Mouse (Mus musculus) thymus, adult 2 months (tissue): ENCODE measurements at regions not wholly inside any gene's neighbourhood (a gene's known extent, or its start where the extent isn't known, plus 50 kb on each side); places are given as distances from the start of the nearest gene placed in this dataset.

Source experiments
- CTCF ChIP-seq: fragments of 200-500 bp; IDR thresholded peaks from 2 replicates; pipeline ENCODE4 v1.5.1; 2012; ENCODE audit warnings: mild to moderate bottlenecking, control low read depth, low read length, moderate library complexity, borderline replicate concordance; ENCODE audit not compliant: control insufficient read depth, poor library complexity, insufficient read depth; ENCODE audit errors: extremely low read depth
- POLR2A ChIP-seq: fragments of 200-500 bp; IDR thresholded peaks from 2 replicates; pipeline ENCODE4 v1.6.1; 2012; ENCODE audit warnings: mild to moderate bottlenecking, low read length, control low read depth, moderate library complexity; ENCODE audit not compliant: control insufficient read depth, poor library complexity, insufficient read depth; ENCODE audit errors: extremely low read depth

DNA sequence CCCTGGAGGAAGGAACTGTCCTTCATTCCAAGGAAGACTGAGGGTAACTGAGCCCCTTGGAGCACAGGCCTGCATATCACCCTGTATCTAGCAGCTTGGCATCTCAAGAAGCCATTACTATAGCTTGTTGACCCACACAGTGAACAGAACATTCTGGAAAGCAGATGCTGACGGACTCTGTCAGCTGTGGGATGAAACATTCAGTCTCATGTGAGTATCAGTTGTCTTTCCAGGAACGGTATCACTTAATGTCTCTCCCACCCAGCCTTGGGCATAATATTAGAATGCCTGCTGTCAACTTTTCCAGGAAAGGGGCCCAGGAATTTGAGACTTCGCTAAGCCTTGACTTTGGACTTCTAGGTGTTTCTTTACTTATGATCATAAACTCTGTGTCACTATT is 76.3 kb upstream of the Egln3 start:
- no peak for TF ChIP-seq POLR2A
- no peak for TF ChIP-seq CTCF
